In the genomic region with DNA sequence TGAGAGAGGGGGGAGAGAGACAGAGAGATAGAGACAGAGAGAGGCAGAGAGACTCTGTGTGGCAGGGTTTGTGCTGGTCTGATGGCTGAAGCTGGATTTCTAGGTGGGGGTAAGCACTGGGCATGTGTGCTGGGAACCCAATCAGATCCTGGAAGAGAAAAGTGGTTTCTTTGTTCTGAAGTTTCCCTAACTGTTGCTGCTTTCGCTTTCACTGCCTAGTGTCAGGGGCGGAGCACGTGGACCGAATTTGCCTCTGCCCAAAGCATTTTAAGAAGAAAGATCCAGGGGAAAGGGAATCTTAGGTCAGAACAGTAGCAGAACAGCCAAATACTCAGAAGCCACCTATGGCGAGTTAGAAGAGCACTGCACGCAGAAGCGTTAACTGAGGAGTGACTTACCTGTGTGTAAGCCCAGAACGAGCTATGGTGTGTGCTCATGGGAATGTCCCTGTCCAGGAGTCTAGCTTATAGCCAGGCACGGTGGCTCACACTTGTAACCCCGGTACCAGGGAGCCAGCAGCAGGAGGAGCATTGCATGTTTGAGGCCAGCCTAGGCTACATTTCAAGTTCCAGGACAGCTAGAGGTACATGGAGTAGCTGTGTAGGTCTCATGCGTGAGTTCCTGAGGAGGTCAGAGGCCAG, we compare ENCODE assay signal across 8 mouse cellular contexts. TPM values are rescaled to one million over a fixed set of nuclear protein-coding genes. Genes with fewer than 3 reads are reported as not detected.
DNase-seq lines count a peak whose midpoint lies in the region; ATAC-seq lines count a peak whose summit lies in the region.

No protein-coding gene starts in this region.

- H3K36me3 ChIP-seq in kidney, embryonic 15.5 days, result no peaks in the 10 kb centered on the region
- peaks cover 5% of the 10 kb centered on the region; the same call in 1 of the 2 replicates for H3K36me3 ChIP-seq in heart, embryonic 10.5 days
- H3K36me3 ChIP-seq in liver, embryonic 13.5 days, result no peaks in the 10 kb centered on the region

- no peaks in the 10 kb centered on the region for H3K9me3 ChIP-seq in kidney, embryonic 15.5 days (replicated peaks)
- no peaks in the 10 kb centered on the region for H3K9me3 ChIP-seq in heart, embryonic 10.5 days
- H3K9me3 ChIP-seq in liver, embryonic 13.5 days (replicated peaks), result no peaks in the 10 kb centered on the region

- DNase-seq in kidney, adult 18-20 months, result peak; percentile 29
- DNase-seq in ZHBTc4 (ENCODE audit: low read depth, low spot score), result peak; percentile 54
- DNase-seq in heart, embryonic 10.5 days (ENCODE audit: low spot score), result no peak
- DNase-seq in liver, embryonic 13.5 days, result no peak
- peak; percentile 26 for DNase-seq in ovary, postnatal 36 days (ENCODE audit: low spot score)
- no peak for DNase-seq in layer of hippocampus, postnatal 14 days (ENCODE audit: low spot score in 2 of 2)
- DNase-seq in left cerebral cortex, adult 18-20 months (ENCODE audit: low spot score in 2 of 2), result no peak

- no peak overlapping the region for H3K4me2 ChIP-seq in kidney, embryonic 15.5 days
- peak overlapping the region; percentile 19 for H3K4me2 ChIP-seq in liver, embryonic 13.5 days

- 81% methylated on average over 11 of the region's 11 CpGs for WGBS in kidney, embryonic 15.5 days
- WGBS in heart, embryonic 10.5 days, result 73% methylated on average over 11 of the region's 11 CpGs
- 65% methylated on average over 11 of the region's 11 CpGs for WGBS in liver, embryonic 13.5 days (ENCODE audit: insufficient replicate concordance)

- H3K27me3 ChIP-seq in kidney, embryonic 15.5 days, result no peaks in the 10 kb centered on the region
- no peaks in the 10 kb centered on the region for H3K27me3 ChIP-seq in heart, embryonic 10.5 days (ENCODE audit: insufficient read depth, poor library complexity, severe bottlenecking)
- no peaks in the 10 kb centered on the region for H3K27me3 ChIP-seq in liver, embryonic 13.5 days

- H3K4me3 ChIP-seq in kidney, embryonic 15.5 days (replicated peaks), result no peak overlapping the region
- no peak overlapping the region for H3K4me3 ChIP-seq in heart, embryonic 10.5 days
- H3K4me3 ChIP-seq in liver, embryonic 13.5 days (replicated peaks), result no peak overlapping the region

- peaks cover 17% of the 10 kb centered on the region for H3K4me1 ChIP-seq in kidney, embryonic 15.5 days
- H3K4me1 ChIP-seq in heart, embryonic 10.5 days, result peaks cover 14% of the 10 kb centered on the region; the same call in 1 of the 2 replicates
- peaks cover 30% of the 10 kb centered on the region for H3K4me1 ChIP-seq in liver, embryonic 13.5 days (replicated peaks)

- no peak overlapping the region for H3K9ac ChIP-seq in kidney, embryonic 15.5 days
- H3K9ac ChIP-seq in liver, embryonic 13.5 days, result no peak overlapping the region

- no peak overlapping the region for H3K27ac ChIP-seq in kidney, embryonic 15.5 days
- 0 out of 2 replicates have a peak overlapping the region, but pooled peaks have one; percentile 5 for H3K27ac ChIP-seq in heart, embryonic 10.5 days
- H3K27ac ChIP-seq in liver, embryonic 13.5 days, result no peak overlapping the region

- no peak for ATAC-seq in kidney, embryonic 15.5 days (replicated peaks; ENCODE audit: low FRiP score)
- ATAC-seq in liver, embryonic 13.5 days (ENCODE audit: low read depth), result no peak

RNA-seq across cellular contexts. Expression of a gene that starts 21.6 kb away (rescaled TPM):
- polyA plus RNA-seq in kidney, embryonic 15.5 days (2015; fragmentation: Nextera tagmentation; extraction: Ambion mirVana), result 16.1 and 18.4 TPM in 2 replicates
- 24.5 and 24.8 TPM in 2 replicates for polyA plus RNA-seq in heart, embryonic 10.5 days (2016; fragmentation: Nextera tagmentation; extraction: Ambion mirVana)
- 5.0 and 6.7 TPM in 2 replicates for polyA plus RNA-seq in liver, embryonic 13.5 days (2015; fragmentation: Nextera tagmentation; extraction: Ambion mirVana)
- 100 to 1,000 TPM; 116 to 117 TPM for total RNA-seq in layer of hippocampus, postnatal 14 days (2021)
- total RNA-seq in left cerebral cortex, adult 18-20 months (2021), result 100 to 1,000 TPM; 104 to 111 TPM

Comparison
In these comparisons a context has a peak if more than half of its experiments do, and no peak if none do; other contexts are left out.
1. DNase-seq: peak in kidney, adult 18-20 months (single experiment), ZHBTc4 (single experiment) and ovary, postnatal 36 days (single experiment); none in heart, embryonic 10.5 days (single experiment), liver, embryonic 13.5 days (single experiment), layer of hippocampus, postnatal 14 days (0 of 2) and left cerebral cortex, adult 18-20 months (0 of 2).